Mouse (Mus musculus) layer of hippocampus, postnatal 36 days (tissue): ENCODE results near the gene Slc25a19. TPM values are rescaled to one million over a fixed set of nuclear protein-coding genes. Genes with fewer than 3 reads are reported as not detected.
"Not testable (repeated sequence)": the region's sequence is repeated elsewhere in the genome, so short reads cannot be mapped to it uniquely, and the experiment has no call there.

Source experiments
- DNase-seq, 2 experiments: peaks; one replicate each; pipeline ENCODE4 v3.0.0; 2022
- total RNA-seq, 2 experiments: library from RNA; stranded (reverse); gene quantifications; 2 replicates each; pipeline ENCODE4 v1.2.3; 2021

Gene Slc25a19
- total RNA-seq: 10 to 100 TPM; 64.0 to 66.0 TPM

DNA sequence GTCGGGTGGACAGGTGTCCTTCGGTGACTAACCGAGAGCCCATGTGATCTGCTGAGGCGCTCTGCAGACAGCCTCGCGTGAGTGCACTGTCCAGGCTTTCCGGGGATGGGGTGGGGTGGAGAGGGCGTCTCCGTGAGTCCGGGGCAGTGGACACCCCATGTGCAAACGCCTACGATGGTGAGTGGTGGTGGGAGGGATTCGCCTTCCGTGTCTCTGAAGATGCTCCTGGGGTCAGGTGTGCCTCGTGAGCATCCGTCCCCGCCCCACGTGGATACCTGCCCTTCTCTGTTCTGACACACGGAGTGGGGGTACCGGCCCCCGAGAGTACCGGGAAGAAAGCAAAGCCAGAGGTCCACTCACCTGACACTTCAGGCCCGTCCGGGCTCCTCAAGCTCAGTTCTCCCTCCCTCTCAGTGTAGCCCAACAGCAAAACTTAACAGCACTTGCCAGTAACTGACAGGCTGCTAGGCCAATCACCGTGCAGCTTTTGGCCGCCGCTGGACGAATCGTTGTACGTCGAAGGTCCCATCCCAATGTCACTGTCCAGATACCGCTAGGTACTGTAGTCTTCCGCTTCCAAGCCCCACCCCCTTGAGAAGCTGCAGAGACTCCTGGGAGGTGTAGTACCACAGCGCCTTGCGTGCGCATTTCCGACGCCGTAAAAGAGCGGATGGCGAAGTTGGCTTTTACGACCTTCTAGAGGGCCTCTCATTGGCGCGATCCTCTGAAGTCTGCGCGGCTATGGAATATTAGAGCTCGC is at the start of gene Slc25a19:
TSS of gene Slc25a19 (minus strand) at position 591 of the 760 bp plus-strand sequence.
- DNase-seq: peak; percentile 99

DNA sequence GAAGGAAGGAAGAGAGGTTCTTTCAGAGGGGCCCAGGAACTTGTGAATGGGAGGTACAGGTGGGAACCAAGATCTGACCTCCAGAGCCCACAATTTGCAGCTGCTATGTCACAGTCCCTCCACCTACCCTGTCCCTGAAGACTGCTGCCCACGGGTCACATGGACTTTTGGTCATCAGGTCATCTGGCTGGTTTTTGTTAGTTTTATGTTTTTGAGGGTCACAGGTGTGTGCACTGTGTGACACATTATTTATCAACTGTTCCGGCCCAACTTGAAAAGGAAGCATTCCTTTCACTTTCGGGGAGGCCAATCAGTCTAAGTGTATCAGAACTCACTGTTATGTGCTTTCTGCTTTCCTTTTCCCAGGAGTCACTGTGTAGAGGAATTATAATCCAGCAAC is 49.4 kb upstream of the Slc25a19 start:
- DNase-seq: no peak

DNA sequence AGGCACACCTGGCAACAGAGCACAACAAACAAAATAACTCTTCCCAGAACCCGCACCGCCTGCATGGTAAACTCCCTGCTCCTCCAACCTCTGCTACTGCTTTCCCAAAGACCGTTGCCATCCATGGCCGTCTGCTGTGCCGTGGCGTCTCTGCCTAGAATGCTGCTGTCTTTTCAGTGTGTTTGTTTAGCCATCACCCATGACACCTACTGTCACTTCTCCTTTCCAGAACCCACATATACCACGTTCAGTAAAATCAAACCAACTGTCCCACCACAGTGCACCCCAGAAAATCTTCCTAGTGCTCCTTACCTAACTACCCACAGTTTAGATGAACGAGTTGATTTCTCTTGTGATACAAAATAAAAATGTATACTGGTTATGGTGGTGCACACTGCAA is 48.6 kb upstream of the Slc25a19 start:
- DNase-seq: no peak

DNA sequence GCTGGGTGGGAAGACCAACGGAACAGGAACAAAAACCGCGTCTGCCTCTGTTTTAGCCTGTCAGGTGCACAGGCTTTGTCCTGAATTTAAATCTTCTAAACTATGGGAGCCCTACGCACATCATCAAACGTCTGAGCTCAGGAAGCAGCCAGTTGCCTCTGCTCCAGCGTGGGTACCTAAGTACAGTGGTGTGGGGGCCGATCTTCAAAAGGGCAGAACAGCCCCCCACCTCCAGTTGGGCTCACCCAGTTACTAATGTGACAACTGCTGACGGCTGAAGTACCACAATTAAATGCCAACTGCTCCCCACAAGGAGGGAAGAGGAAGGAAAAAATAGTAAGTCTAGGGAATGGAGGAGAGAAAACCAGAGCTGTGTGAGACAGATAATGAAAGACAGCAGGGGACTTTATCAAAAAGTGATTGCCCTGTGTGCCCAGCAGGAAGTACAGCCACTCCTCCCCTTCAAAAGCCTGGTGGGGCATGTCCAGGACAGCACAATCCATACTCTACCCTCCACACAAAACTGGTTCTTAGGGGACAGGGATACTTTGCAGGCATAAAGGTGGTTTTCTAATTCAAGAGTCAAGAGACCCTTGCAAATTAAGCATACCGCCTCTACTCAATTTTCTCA is 46.3 kb upstream of the Slc25a19 start:
- no peak for DNase-seq

DNA sequence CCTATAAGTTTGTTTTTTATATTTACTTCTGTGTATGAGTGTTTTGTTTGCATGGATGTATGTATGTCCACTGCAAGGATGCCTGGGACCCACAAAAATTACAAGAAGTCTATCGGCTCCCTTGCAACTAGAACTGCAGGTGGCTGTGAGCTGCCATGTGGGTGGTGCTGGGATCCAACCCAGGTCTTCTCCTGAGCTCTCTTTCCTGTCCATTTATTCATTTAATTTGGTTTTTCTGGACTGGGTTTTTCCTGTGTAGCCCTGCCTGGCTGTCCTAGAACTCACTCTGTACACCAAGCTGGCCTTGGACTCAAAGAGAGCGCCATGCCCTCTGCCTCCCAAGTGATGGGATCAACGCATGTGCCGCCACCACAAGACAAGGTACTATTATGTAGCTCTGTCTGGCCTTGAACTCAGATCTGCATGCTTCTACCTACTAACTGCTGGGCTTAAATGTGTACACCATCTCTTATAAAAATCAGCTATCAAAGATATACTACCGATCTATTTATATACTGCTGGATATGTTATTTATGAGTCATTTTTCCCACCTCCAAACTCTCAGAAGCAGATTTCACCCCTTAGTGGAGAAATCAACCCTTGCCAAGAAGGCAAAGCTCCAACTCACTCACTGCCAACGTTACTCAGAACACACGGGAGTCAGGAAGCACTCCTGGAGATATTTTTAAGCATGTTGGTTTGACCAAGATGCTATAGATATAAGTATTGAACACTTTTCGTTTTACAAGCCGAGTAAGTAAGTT is 45.6 kb upstream of the Slc25a19 start:
- DNase-seq: no peak

DNA sequence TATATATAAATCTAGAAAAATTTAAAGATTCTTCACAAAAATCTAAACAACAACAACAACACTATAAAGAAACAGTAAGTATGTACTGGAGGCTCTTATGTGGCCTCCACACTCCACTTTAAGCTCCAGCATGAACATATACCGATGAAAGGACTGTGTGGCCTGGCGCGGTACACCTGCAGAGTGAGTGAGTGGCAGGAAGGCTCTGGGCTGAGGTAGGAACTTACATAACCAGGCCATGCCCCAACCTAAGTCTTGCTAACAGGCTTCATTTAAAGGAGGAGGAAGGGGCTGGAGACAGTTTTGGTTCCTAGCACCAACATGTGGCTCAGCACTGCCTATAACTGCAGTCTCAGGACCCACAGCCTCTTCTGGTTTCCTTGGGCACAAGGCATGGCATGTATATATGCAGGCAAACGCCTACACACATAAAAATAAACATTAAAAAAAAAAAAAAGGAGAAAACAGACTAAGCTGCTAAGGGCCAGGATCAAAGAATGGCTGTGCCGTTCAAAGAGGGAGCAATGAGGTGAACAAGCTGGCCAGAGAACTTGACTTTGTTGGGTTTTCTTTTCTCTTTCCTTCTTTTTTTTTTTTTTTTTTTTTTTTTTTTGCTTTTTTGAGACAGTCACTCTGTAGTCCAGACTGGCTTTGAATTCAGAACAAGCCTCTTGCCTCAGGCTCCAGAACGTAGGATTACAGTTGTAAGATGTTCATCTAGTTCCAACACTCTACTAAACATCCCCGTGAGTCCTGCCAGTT is 44.3 kb upstream of the Slc25a19 start:
- no peak for DNase-seq

DNA sequence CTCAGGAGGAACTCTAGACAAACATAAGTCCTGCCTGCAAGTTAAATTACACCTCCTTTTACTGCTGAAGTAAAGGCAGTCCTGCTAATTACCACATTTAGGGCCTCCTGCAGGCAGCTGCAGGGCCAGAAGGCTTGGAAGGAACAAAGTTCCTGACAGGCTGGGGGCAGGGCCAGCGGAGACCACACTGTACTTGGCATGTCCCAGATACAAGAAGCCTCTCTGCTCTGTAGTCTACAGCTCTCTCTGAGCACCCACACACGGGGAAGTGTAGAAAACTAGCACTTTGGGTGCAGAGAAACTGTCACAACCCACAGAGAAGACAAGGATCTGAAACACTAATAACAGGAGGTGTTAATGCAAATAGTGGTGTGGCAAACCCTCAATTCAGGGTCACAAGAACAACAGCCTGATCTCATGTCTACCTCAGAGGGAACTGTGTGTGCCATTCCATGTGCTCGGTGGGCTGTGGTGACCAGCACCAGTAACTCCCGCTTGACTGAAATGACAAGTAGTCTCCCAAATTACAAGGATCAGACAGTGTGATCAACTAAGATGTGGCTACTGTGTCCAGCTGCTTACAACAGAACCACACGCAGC is 42.5 kb upstream of the Slc25a19 start:
- DNase-seq: peak in 1 of 2 experiments; percentile 40

DNA sequence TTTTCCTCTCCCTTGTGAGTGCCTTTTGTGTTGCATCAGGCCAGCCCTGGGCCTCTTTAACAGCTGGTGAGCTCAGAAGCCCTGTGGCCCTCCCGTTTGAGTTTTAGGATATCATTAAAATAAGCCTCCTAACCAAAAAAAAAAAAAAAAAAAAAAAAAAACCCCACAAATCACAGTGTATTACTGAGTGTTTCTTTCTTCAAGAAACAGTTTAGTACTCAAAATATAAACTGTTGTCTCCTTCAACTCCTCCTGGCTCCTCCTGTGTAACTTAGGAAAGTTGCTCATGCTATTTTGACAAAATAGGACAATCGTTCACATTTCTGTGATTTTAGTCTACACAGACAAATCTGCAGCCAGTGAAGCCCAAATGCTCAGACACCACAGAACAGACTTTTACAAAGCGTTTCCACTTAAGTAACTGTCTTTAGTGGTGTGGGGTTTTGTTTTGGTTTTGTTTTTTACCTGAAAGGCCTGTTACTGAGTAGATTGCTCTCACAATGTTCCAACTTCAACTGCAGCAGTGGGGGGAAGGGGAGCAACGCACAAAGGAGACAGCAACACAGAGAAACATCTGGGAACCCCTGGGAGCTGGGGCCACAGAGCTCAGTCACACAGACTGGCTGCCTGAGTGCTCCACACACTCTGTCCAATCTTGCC is 35.7 kb upstream of the Slc25a19 start:
- no peak for DNase-seq

DNA sequence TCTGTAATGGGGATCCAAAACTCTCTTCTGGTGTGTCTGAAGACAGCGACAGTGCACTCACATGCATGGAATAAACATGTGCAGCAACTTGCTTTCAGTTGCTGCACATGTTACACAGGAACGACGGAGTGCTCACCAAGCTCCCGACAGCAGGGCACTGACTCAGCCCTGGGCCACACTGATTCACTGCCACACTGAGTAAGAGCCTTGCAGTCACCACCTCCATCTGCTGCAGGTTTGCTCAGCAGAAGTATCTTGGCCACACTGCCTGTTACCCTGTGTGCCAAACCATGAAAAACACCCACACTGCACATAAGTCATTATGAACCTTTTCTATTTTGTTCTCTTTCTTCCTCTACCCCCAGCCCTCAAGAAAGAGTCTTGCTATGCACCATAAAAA is 32.3 kb upstream of the Slc25a19 start:
- peak in 1 of 2 experiments; percentile 51 for DNase-seq

DNA sequence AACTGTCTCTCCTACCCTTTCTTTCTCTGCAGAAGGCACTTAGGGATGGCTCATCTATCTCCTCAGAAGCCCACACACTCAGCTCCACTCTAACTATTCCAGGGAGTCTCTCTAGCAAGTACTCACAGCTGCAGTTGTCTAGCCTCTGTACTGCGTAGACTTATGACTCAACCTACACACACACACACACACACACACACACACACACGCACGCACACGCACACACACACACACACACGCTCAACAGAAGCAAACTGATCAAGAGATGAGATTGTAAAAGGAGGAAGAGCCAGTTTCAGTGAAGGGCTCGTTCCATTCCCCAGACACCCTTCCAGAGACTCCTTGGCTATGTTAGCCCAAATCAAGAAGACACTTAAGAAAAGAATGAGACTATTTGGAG is 30.4 kb upstream of the Slc25a19 start:
- DNase-seq: no peak

DNA sequence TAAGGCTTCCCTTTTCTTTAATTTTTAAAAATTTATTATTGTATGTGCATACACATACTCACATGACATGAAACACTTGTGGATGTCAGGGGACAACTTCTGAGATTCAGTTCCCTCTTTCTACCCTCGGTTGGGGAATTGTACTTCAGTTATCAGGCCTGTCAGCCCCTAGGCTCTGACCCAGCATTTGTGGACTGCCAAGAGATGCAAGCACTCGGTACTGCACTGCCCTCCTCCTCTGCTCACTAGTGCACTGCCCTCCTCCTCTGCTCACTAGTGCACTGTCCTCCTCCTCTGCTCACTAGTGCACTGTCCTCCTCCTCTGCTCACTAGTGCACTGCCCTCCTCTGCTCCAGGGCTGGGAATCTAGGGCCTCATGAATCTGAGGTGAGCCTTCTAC is 26.0 kb upstream of the Slc25a19 start:
- DNase-seq: no peak

DNA sequence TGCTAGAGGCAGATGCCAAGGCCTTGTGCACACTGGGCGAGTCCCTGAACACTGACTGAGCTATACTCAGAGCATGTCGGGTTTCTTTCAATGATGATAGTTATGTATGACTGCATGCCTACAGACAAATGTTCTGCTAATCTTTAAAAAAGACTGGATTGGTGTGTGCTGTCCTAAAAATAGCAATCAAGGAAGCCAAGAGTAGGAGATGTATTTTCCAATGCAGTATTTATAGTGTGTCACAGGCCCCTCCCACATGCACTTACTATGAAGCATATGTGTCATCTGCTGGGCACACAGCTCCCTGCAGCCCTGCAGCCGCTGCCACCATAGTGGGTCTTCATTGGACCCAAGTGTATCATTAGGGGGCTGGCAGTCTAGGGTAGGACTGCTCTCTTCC is 25.1 kb upstream of the Slc25a19 start:
- DNase-seq: no peak

DNA sequence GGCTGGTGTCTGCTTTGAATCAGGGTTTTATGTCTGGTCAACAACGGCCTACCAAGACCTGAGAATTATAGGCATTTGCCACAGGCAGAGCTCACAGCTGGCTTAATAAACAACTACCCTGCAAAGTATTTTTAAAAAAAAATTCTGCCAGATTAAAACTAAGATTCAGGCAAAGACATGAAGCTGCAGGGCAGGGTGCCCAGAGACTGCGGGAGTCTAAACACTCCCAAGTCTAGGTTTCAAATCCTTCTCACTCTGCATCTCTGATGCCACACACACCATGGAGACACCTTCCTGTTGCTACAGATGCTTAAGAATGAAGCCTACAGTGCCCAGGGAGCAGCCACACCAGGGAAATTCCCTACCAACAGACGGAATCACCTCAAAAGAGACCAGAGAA is 23.6 kb upstream of the Slc25a19 start:
- DNase-seq: no peak

DNA sequence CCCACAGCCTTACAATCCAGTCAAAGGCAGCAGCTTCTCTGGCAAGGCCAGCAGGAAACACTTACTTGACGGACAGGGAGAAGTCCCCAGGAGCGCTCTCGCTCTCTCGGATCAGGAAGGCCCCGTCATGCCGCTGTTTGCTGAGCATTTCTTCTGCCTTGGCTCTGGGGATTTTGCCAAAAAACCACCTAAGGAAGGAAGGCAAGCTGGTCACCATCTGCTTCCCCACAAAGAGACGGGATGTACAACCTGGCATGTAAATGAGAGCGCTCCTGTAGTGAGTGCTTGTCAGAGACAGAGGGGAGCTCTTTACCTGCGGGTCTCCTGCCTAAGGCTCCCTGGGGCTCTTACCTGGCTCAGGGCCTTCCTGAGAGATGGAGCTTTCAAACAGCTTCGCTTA is 21.6 kb upstream of the Slc25a19 start:
- DNase-seq: peak; percentile 44 to 49

DNA sequence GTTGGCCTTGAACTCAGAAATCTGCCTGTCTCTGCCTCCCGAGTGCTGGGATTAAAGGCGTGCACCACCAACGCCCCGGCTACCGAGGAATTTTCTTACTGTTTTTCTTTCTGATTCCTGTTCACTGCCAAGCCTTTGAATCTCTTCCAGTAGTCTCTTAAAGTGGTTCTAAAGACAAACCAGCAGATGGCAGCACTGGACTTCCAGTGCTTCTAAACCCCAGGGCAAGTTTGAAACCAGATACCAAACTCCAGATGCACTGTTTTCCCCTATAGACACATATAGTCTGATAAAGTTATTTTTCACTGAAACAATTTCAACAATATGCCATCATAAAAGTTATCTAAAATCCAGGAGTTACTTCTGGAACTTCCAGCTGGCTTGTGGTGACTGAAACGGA is 19.4 kb upstream of the Slc25a19 start:
- no peak for DNase-seq

DNA sequence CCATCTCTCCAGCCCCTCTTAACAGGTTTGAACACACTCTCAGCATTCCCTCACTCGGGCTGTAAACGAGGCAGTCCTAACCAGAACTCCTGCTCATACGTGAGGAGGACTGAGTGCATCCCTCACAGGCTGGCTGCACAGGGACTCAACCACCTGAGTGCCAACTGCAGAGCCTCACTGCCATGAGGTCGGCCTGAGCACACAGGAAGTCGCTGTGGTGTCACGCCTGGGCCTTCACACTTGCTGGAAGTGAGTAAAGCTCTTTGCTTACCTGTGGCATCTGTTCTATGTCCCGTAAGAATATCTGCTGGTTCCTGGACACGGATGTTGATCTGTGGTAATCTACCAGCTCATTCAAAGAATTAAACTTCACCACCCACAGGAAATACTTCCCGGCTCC is 18.3 kb upstream of the Slc25a19 start:
- no peak for DNase-seq

DNA sequence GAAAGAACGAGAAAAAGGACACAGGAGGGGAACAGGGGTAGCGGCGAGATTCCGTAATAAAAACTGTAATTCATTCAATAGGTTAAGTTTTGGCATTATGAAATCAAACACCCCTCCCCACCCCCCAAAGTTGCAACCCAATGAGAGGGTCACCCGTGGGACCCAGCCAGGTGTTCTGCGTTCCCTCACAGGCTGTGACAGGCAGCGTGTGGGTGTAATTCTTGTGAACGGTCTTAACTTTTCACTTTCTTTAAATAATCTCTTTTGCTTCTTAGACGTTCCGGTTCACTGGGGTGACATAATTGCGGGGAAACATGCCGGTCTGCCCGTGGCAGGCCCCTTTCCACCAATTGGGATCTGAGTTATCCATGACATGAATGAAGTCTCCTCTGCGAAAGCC is 17.4 kb upstream of the Slc25a19 start:
- not testable (repeated sequence) for DNase-seq

DNA sequence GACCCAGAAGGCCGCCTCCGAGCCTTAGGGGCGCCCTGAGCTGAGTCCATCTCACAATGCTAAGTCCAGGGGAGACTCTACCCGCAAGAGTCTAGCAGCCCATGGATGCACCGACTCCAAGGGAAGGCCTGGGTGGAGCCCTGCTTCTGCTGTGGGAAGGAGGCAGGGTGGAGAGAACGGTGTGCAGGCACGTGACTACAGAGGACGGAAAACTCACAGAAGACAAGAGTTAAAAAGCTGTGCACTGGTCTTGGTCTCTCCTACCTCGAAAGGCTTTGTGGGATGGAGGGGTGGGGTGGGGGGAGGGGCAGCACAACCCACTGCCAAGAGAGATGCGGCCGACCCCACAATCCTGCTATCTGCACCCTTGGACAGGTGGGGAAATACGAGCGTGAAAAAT is 16.2 kb upstream of the Slc25a19 start:
- DNase-seq: no peak

DNA sequence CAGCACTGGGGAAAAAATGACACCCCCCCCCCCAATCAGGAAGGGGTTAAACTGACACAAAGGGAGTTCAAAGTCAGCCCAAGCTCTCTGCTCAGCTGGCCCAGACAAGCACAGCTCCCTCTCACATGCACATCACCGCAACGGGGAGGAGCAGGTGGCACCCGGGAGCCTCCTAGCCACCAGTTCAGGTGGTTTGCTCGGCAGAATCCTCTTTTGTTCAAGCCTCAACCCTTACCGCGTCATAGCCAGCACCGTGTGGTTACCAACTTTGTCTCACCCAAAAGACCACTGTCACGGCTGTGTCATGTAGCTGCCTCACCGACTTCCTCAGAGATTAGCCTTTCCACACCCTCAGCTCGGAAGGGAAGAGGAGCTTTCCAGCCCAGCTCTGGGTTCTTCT is 15.2 kb upstream of the Slc25a19 start:
- no peak for DNase-seq

DNA sequence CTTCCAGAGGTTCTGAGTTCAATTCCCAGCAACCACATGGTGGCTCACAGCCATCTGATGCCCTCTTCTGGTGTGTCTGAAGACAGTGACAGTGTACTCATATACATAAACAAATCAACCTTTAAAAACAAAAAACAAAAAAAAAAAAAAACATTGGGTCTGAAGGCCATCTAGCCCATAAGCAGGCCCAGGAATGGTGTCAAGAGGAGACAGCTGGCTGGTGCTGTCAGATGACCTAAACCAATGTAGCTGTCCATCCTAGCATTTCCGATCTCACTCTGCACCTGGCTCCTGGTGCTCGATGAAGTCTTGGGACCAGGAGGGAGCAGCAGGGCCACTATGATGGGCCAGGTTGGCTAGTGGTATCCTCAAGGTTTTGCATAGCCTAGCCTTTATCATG is 14.6 kb upstream of the Slc25a19 start:
- DNase-seq: no peak

DNA sequence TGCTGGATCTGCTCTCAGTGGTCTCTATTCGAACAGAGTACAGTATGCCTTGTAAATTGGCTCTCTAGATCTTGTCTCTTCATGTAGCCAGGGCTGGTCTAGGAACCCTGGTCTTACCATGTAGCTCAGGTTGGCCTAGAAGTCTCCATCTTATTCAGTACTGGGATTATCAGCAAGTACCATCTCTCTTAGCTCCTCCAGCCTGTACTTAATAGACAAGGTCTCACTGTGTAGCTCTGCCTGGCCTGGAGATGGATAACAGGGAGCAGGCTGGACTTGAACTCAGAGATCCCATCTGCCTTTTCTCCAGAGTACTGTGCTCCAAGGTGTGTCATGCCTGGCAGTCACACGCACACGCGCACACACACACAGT is 13.6 kb upstream of the Slc25a19 start:
- DNase-seq: no peak
